Mouse (Mus musculus) ES-E14 (cell line): ENCODE results near the gene Stn1.

Experiments
- CHD2 ChIP-seq: IDR thresholded peaks from 2 replicates; pipeline ENCODE4 v1.6.1; 2014; ENCODE audit warnings: mild to moderate bottlenecking, low read depth, low read length, inconsistent platforms
- ZNF384 ChIP-seq: IDR thresholded peaks from 2 replicates; pipeline ENCODE4 v1.6.1; 2012; ENCODE audit warnings: low read depth, low read length, inconsistent platforms

GRCm38 (mm10) chr19:47559145-47559544, 21.8 kb upstream of the Stn1 start:
- no peak for TF ChIP-seq CHD2
- TF ChIP-seq ZNF384 = no peak
